In genomic region chr4:41754797-41755337, GRCm38 (mm10) we compare ENCODE assay signal across 8 mouse cellular contexts. TPM values are rescaled to one million over a fixed set of nuclear protein-coding genes. Genes with fewer than 3 reads are reported as not detected.
DNase-seq lines count a peak whose midpoint lies in the region; ATAC-seq and TF ChIP-seq lines count a peak whose summit lies in the region.

TSS of gene Galt (plus strand) at chr4:41755228.

- DNase-seq in layer of hippocampus, adult 2 months (ENCODE audit: low spot score in 2 of 2) = peak in 1 of 2 experiments; percentile 42
- DNase-seq in layer of hippocampus, adult 11-12 months (ENCODE audit: low spot score) = no peak
- no peak for DNase-seq in hindbrain, embryonic 10.5 days (ENCODE audit: low spot score)
- DNase-seq in liver = peak; percentile 74
- no peak for DNase-seq in spleen, postnatal 36 days (ENCODE audit: low spot score in 2 of 2)

- WGBS in forebrain, embryonic 12.5 days = 14% methylated on average over 14 of the region's 14 CpGs
- WGBS in hindbrain, embryonic 10.5 days = 13% methylated on average over 14 of the region's 14 CpGs
- WGBS in small intestine, adult 2 months = 9% methylated on average over 14 of the region's 14 CpGs

- peak within 1 kb of the TSS; percentile 88 for H3K4me3 ChIP-seq in layer of hippocampus, adult 2 months
- H3K4me3 ChIP-seq in forebrain, embryonic 12.5 days (replicated peaks) = peak within 1 kb of the TSS; percentile 65
- H3K4me3 ChIP-seq in hindbrain, embryonic 10.5 days = peak within 1 kb of the TSS; percentile 79
- peak within 1 kb of the TSS; percentile 69 for H3K4me3 ChIP-seq in small intestine, adult 2 months (ENCODE audit: low read depth, low read length)

- H3K9me3 ChIP-seq in forebrain, embryonic 12.5 days = no peaks in the 10 kb centered on the region
- H3K9me3 ChIP-seq in hindbrain, embryonic 10.5 days = no peaks in the 10 kb centered on the region

- peak within 1 kb of the TSS; percentile 62 for H3K9ac ChIP-seq in forebrain, embryonic 12.5 days

- ATAC-seq in activated CD4-positive, CD25-positive, alpha-beta regulatory T cell, adult 4 months = peak; percentile 44
- peak; percentile 37 for ATAC-seq in forebrain, embryonic 12.5 days (ENCODE audit: low FRiP score)

- peaks cover 15% of the 10 kb centered on the region for H3K4me1 ChIP-seq in forebrain, embryonic 12.5 days
- peaks cover 31% of the 10 kb centered on the region for H3K4me1 ChIP-seq in hindbrain, embryonic 10.5 days (replicated peaks)
- H3K4me1 ChIP-seq in small intestine, adult 2 months (ENCODE audit: control insufficient read depth, insufficient read depth, insufficient read length, low read length) = peaks cover 9% of the 10 kb centered on the region; the same call in 1 of the 2 replicates

- no peak for TF ChIP-seq POLR2A in small intestine, adult 2 months (IDR thresholded peaks at IDR 0.05; ENCODE audit: low read depth, low read length)

- H3K36me3 ChIP-seq in forebrain, embryonic 12.5 days (replicated peaks) = no peaks in the 10 kb centered on the region
- H3K36me3 ChIP-seq in hindbrain, embryonic 10.5 days = peaks cover 6% of the 10 kb centered on the region; the same call in 1 of the 2 replicates
- H3K36me3 ChIP-seq in small intestine, adult 2 months (ENCODE audit: control insufficient read depth, insufficient read depth, low read length) = peaks cover 12% of the 10 kb centered on the region

- peak within 1 kb of the TSS; percentile 95 for H3K27ac ChIP-seq in layer of hippocampus, adult 2 months
- H3K27ac ChIP-seq in forebrain, embryonic 12.5 days = peak within 1 kb of the TSS; percentile 77
- H3K27ac ChIP-seq in hindbrain, embryonic 10.5 days = peak within 1 kb of the TSS; percentile 87
- peak within 1 kb of the TSS; percentile 80 for H3K27ac ChIP-seq in small intestine, adult 2 months (ENCODE audit: insufficient read depth, low read depth, low read length)

- H3K27me3 ChIP-seq in forebrain, embryonic 12.5 days = 0 out of 2 replicates have a peak, but pooled peaks cover 12% of the 10 kb centered on the region
- 0 out of 2 replicates have a peak, but pooled peaks cover 8% of the 10 kb centered on the region for H3K27me3 ChIP-seq in hindbrain, embryonic 10.5 days (ENCODE audit: insufficient read depth, poor library complexity, severe bottlenecking)
- H3K27me3 ChIP-seq in small intestine, adult 2 months (ENCODE audit: control insufficient read depth, insufficient read depth, low read length) = no peaks in the 10 kb centered on the region

- TF ChIP-seq CTCF in layer of hippocampus, adult 2 months (conservative IDR thresholded peaks at IDR 0.05) = no peak
- no peak for TF ChIP-seq CTCF in small intestine, adult 2 months (IDR thresholded peaks at IDR 0.05; ENCODE audit: extremely low read depth, insufficient read length, insufficient replicate concordance, low read depth, low read length)

- peak within 1 kb of the TSS; percentile 86 for H3K4me2 ChIP-seq in forebrain, embryonic 12.5 days

RNA-seq across cellular contexts. Expression of gene Galt, which starts in this region (rescaled TPM):
- total RNA-seq in layer of hippocampus, adult 2 months (2021) = 10 to 100 TPM; 52.1 to 67.7 TPM
- 10 to 100 TPM; 68.4 to 76.4 TPM for polyA plus RNA-seq in activated CD4-positive, CD25-positive, alpha-beta regulatory T cell, adult 4 months (2017; shearing (Covaris generic))
- polyA plus RNA-seq in forebrain, embryonic 12.5 days (2016; fragmentation: Nextera tagmentation; extraction: Ambion mirVana) = 16.6 and 19.8 TPM in 2 replicates
- polyA plus RNA-seq in hindbrain, embryonic 10.5 days (2016; fragmentation: Nextera tagmentation; extraction: Ambion mirVana) = 22.9 and 24.3 TPM in 2 replicates
- polyA plus RNA-seq in small intestine, adult 2 months (2012; rRNA removed) = 57.5 and 104 TPM in 2 replicates
